Mouse (Mus musculus) right cerebral cortex, adult 2 months (tissue): ENCODE results near the gene Cpm.
A peak's percentile ranks its signal among the peaks of the same experiment; 100 is the strongest.

Source experiments
- DNase-seq, 2 experiments: peaks; one replicate each; pipeline ENCODE4 v3.0.0; 2021 to 2022; ENCODE audit warnings: low spot score in 2 of 2

The Cpm gene

GRCm38 (mm10) chr10:117635078-117635771 is 5.9 kb downstream of the Cpm start:
- no peak for DNase-seq

- no peak for DNase-seq
Measured at GRCm38 (mm10) chr10:117635823-117636589, 6.7 kb downstream of the Cpm start.

- no peak for DNase-seq
Measured at GRCm38 (mm10) chr10:117637062-117637744, 7.9 kb downstream of the Cpm start.

GRCm38 (mm10) chr10:117637745-117638577 is 8.7 kb downstream of the Cpm start:
- no peak for DNase-seq

- DNase-seq: no peak
Measured at GRCm38 (mm10) chr10:117638578-117639220, 9.4 kb downstream of the Cpm start.

- no peak for DNase-seq
Measured at GRCm38 (mm10) chr10:117639221-117639599, 9.9 kb downstream of the Cpm start.

GRCm38 (mm10) chr10:117639899-117640594 is 10.7 kb downstream of the Cpm start:
- DNase-seq: no peak

- no peak for DNase-seq
Measured at GRCm38 (mm10) chr10:117640595-117641078, 11.3 kb downstream of the Cpm start.

- no peak for DNase-seq
Measured at GRCm38 (mm10) chr10:117641400-117642200, 12.3 kb downstream of the Cpm start.

- DNase-seq: no peak
Measured at GRCm38 (mm10) chr10:117642201-117642450, 12.8 kb downstream of the Cpm start.

GRCm38 (mm10) chr10:117642491-117643262 is 13.4 kb downstream of the Cpm start:
- no peak for DNase-seq

- DNase-seq: no peak
Measured at GRCm38 (mm10) chr10:117643302-117643701, 14.0 kb downstream of the Cpm start.

GRCm38 (mm10) chr10:117643711-117644428 is 14.6 kb downstream of the Cpm start:
- DNase-seq: no peak

GRCm38 (mm10) chr10:117644429-117644748 is 15.1 kb downstream of the Cpm start:
- no peak for DNase-seq

GRCm38 (mm10) chr10:117644828-117645227 is 15.5 kb downstream of the Cpm start:
- DNase-seq: no peak

GRCm38 (mm10) chr10:117645487-117645964 is 16.2 kb downstream of the Cpm start:
- no peak for DNase-seq

GRCm38 (mm10) chr10:117646482-117647157 is 17.3 kb downstream of the Cpm start:
- DNase-seq: no peak

- DNase-seq: peak; percentile 72 to 73
Measured at GRCm38 (mm10) chr10:117647158-117647505, 17.8 kb downstream of the Cpm start.
